In genomic region chr10:3529807-3530206, GRCm38 (mm10) we compare ENCODE assay signal across 29 mouse cellular contexts. TPM values are rescaled to one million over a fixed set of nuclear protein-coding genes. Genes with fewer than 3 reads are reported as not detected.
A peak's percentile ranks its signal among the peaks of the same experiment; 100 is the strongest.
DNase-seq lines count a peak whose midpoint lies in the region; ATAC-seq and TF ChIP-seq lines count a peak whose summit lies in the region.
"Had no signal": no experiment of that assay in that cellular context is flagged by ENCODE, and none has a peak within 500 bp of the region (broad histone marks: within the 10 kb centered on the region; RNA-seq: fewer than 3 reads in every experiment).

No protein-coding gene starts in this region.

- H3K4me1 ChIP-seq in lung, postnatal 0 days (ENCODE audit: insufficient read depth, low read depth, low read length): no peaks in the 10 kb centered on the region
- H3K4me1 ChIP-seq: limb, embryonic 10.5 days; liver, embryonic 13.5 days had no signal

- no peak overlapping the region for H3K4me3 ChIP-seq in lung, postnatal 0 days (ENCODE audit: low read depth, low read length)
- H3K4me3 ChIP-seq: embryonic facial prominence, embryonic 10.5 days; embryonic facial prominence, embryonic 15.5 days; forebrain, embryonic 15.5 days; heart, embryonic 10.5 days; heart, embryonic 15.5 days; hindbrain, embryonic 12.5 days; limb, embryonic 10.5 days; limb, embryonic 15.5 days; liver, embryonic 13.5 days; neural tube, embryonic 13.5 days had no signal

- no peak overlapping the region for H3K9ac ChIP-seq in lung, postnatal 0 days (replicated peaks; ENCODE audit: low read depth)
- H3K9ac ChIP-seq: embryonic facial prominence, embryonic 15.5 days; forebrain, embryonic 15.5 days; heart, embryonic 15.5 days; hindbrain, embryonic 12.5 days; limb, embryonic 15.5 days; liver, embryonic 13.5 days; neural tube, embryonic 13.5 days had no signal

- no peaks in the 10 kb centered on the region for H3K27me3 ChIP-seq in lung, postnatal 0 days (replicated peaks; ENCODE audit: insufficient read depth, low read length)
- H3K27me3 ChIP-seq: forebrain, embryonic 15.5 days; heart, embryonic 15.5 days; liver, embryonic 13.5 days had no signal

- H3K36me3 ChIP-seq in lung, postnatal 0 days (ENCODE audit: insufficient read depth, low read length): no peaks in the 10 kb centered on the region
- H3K36me3 ChIP-seq: embryonic facial prominence, embryonic 10.5 days; embryonic facial prominence, embryonic 15.5 days; forebrain, embryonic 15.5 days; heart, embryonic 10.5 days; heart, embryonic 15.5 days; hindbrain, embryonic 12.5 days; limb, embryonic 10.5 days; limb, embryonic 15.5 days; liver, embryonic 13.5 days; neural tube, embryonic 13.5 days had no signal

- TF ChIP-seq POLR2A in brain, embryonic 14.5 days (IDR thresholded peaks at IDR 0.05; ENCODE audit: borderline replicate concordance, extremely low read depth, insufficient read depth, insufficient read length, poor library complexity, severe bottlenecking): no peak

- TF ChIP-seq CTCF in lung, postnatal 0 days (IDR thresholded peaks at IDR 0.05): no peak
- no peak for TF ChIP-seq CTCF in brain, embryonic 14.5 days (IDR thresholded peaks at IDR 0.05; ENCODE audit: borderline replicate concordance, extremely low read depth, insufficient read depth, insufficient read length)

- ATAC-seq in lung, postnatal 0 days: no peak
- ATAC-seq: forebrain, embryonic 15.5 days; inflammation-experienced regulatory T-cells, adult 6 months had no signal

- H3K27ac ChIP-seq in lung, postnatal 0 days (ENCODE audit: low read length): no peak overlapping the region
- H3K27ac ChIP-seq: embryonic facial prominence, embryonic 10.5 days; embryonic facial prominence, embryonic 15.5 days; forebrain, embryonic 15.5 days; hindbrain, embryonic 12.5 days; limb, embryonic 10.5 days; limb, embryonic 15.5 days; liver, embryonic 13.5 days; neural tube, embryonic 13.5 days had no signal

- H3K4me2 ChIP-seq in lung, postnatal 0 days (replicated peaks; ENCODE audit: low read depth, low read length): no peak overlapping the region
- H3K4me2 ChIP-seq: embryonic facial prominence, embryonic 15.5 days; forebrain, embryonic 15.5 days; heart, embryonic 15.5 days; hindbrain, embryonic 12.5 days; limb, embryonic 15.5 days; liver, embryonic 13.5 days; neural tube, embryonic 13.5 days had no signal

- WGBS in lung, postnatal 0 days: 41% methylated on average over 4 of the region's 4 CpGs

- peak; percentile 36 to 48 for DNase-seq in cerebellum, postnatal 25 days
- no peak for DNase-seq in cerebellum, adult 8-10 months
- DNase-seq in kidney, postnatal 10 days: peak; percentile 39
- DNase-seq in kidney, adult 11 months: no peak
- peak; percentile 35 for DNase-seq in lung, postnatal 0 days (ENCODE audit: low spot score)
- no peak for DNase-seq in lung, postnatal 4 days
- DNase-seq in brain, embryonic 14.5 days (ENCODE audit: low read depth): peak; percentile 78
- no peak for DNase-seq in adrenal gland, postnatal 25 days
- DNase-seq: adrenal gland, postnatal 36 days; cerebellum, adult 9-11 months; kidney, adult 18-20 months; liver, embryonic 13.5 days; lung, adult 18-20 months; lung, postnatal 10 days; right cerebral cortex, postnatal 14 days; thymus, postnatal 4 days had no signal

- no peak for TF ChIP-seq EP300 in lung, postnatal 0 days (IDR thresholded peaks at IDR 0.05)

- no peaks in the 10 kb centered on the region for H3K9me3 ChIP-seq in lung, postnatal 0 days (ENCODE audit: low read length)
- H3K9me3 ChIP-seq: embryonic facial prominence, embryonic 15.5 days; forebrain, embryonic 15.5 days; heart, embryonic 10.5 days; heart, embryonic 15.5 days; hindbrain, embryonic 12.5 days; limb, embryonic 10.5 days; limb, embryonic 15.5 days; liver, embryonic 13.5 days; neural tube, embryonic 13.5 days had no signal

RNA-seq across cellular contexts. Expression of gene Iyd, which starts 10.2 kb away (rescaled TPM):
- 4.6 and 5.3 TPM in 2 replicates for polyA plus RNA-seq in lung, postnatal 0 days (2015; fragmentation: Nextera tagmentation; extraction: Ambion mirVana)
- polyA plus RNA-seq in brain, embryonic 14.5 days (2012; rRNA removed): 0.20 and 0.30 TPM in 2 replicates
- total RNA-seq in adrenal gland, postnatal 25 days (2021): 0.39 and 0.57 TPM in 2 replicates
- total RNA-seq: adrenal gland, postnatal 36 days; gastrocnemius, adult 8-10 months; MEL had no signal
- polyA plus RNA-seq: embryonic facial prominence, embryonic 10.5 days; hindbrain, embryonic 12.5 days; inflammation-experienced regulatory T-cells, adult 6 months; limb, embryonic 10.5 days; testis, adult 2 months had no signal

Comparison
In these comparisons a context has a peak if more than half of its experiments do, and no peak if none do; other contexts are left out.
1. DNase-seq: peak in cerebellum, postnatal 25 days (2 of 2), kidney, postnatal 10 days (single experiment), lung, postnatal 0 days (single experiment) and brain, embryonic 14.5 days (single experiment); none in cerebellum, adult 8-10 months (single experiment), kidney, adult 11 months (single experiment), lung, postnatal 4 days (0 of 2) and adrenal gland, postnatal 25 days (single experiment).